Mouse (Mus musculus) 3T3-L1 (cell line): ENCODE results near the gene Fmo3.

Experiments
- DNase-seq: peaks from one replicate; pipeline ENCODE4 v3.0.0-alpha.2; 2015; ENCODE audit warnings: low read depth, low spot score

Fmo3 gene

GRCm38 (mm10) chr1:162984428-162984827 lies at the start of gene Fmo3:
Gene Fmo3 (minus strand): TSS chr1:162984528.
- no peak for DNase-seq

- no peak for DNase-seq
Observed at GRCm38 (mm10) chr1:163023075-163023474, 38.7 kb upstream of the Fmo3 start.

- no peak for DNase-seq
Observed at GRCm38 (mm10) chr1:163009220-163009619, 24.9 kb upstream of the Fmo3 start.

- DNase-seq: no peak
Observed at GRCm38 (mm10) chr1:163003496-163003895, 19.2 kb upstream of the Fmo3 start.

- DNase-seq: no peak
Observed at GRCm38 (mm10) chr1:163001271-163001829, 17.0 kb upstream of the Fmo3 start.

- DNase-seq: no peak
Observed at GRCm38 (mm10) chr1:162987546-162987945, 3.2 kb upstream of the Fmo3 start.

- no peak for DNase-seq
Observed at GRCm38 (mm10) chr1:162986777-162987176, 2.4 kb upstream of the Fmo3 start.

- DNase-seq: no peak
Observed at GRCm38 (mm10) chr1:162986121-162986748, 1.9 kb upstream of the Fmo3 start.

- no peak for DNase-seq
Observed at GRCm38 (mm10) chr1:162963556-162963955, 20.8 kb downstream of the Fmo3 start.

GRCm38 (mm10) chr1:162957422-162957821 lies 26.9 kb downstream of the Fmo3 start:
- DNase-seq: peak; percentile 82

GRCm38 (mm10) chr1:162953079-162953478 lies 31.2 kb downstream of the Fmo3 start:
- DNase-seq: peak; percentile 92

- no peak for DNase-seq
Observed at GRCm38 (mm10) chr1:162949763-162950162, 34.6 kb downstream of the Fmo3 start.

- no peak for DNase-seq
Observed at GRCm38 (mm10) chr1:162947934-162948333, 36.4 kb downstream of the Fmo3 start.

GRCm38 (mm10) chr1:162946837-162947558 lies 37.3 kb downstream of the Fmo3 start:
- no peak for DNase-seq

- peak; percentile 85 for DNase-seq
Observed at GRCm38 (mm10) chr1:162943700-162944099, 40.6 kb downstream of the Fmo3 start.

GRCm38 (mm10) chr1:162938696-162939351 lies 45.5 kb downstream of the Fmo3 start:
- peak; percentile 61 for DNase-seq

- no peak for DNase-seq
Observed at GRCm38 (mm10) chr1:162937970-162938695, 46.2 kb downstream of the Fmo3 start.

GRCm38 (mm10) chr1:162937415-162937814 lies 46.9 kb downstream of the Fmo3 start, which contains the start of gene Fmo6:
Gene Fmo6 (minus strand): TSS chr1:162937515.
- no peak for DNase-seq

GRCm38 (mm10) chr1:162934374-162935012 lies 49.8 kb downstream of the Fmo3 start:
- DNase-seq: no peak

- no peak for DNase-seq
Observed at GRCm38 (mm10) chr1:162932386-162932785, 51.9 kb downstream of the Fmo3 start.

GRCm38 (mm10) chr1:162931880-162932279 lies 52.4 kb downstream of the Fmo3 start:
- no peak for DNase-seq
